Comparison of ENCODE assay signal across 8 mouse cellular contexts in genomic region chr2:158613541-158614417, GRCm38 (mm10). TPM values are rescaled to one million over a fixed set of nuclear protein-coding genes. Genes with fewer than 3 reads are reported as not detected.
A peak's percentile ranks its signal among the peaks of the same experiment; 100 is the strongest.
DNase-seq lines count a peak whose midpoint lies in the region; ATAC-seq lines count a peak whose summit lies in the region.

No protein-coding gene starts in this region.

- 4% methylated on average over 53 of the region's 53 CpGs for WGBS in hindbrain, embryonic 14.5 days
- 4% methylated on average over 53 of the region's 53 CpGs for WGBS in midbrain, embryonic 12.5 days

- peak overlapping the region; percentile 97 for H3K27ac ChIP-seq in hindbrain, embryonic 14.5 days
- H3K27ac ChIP-seq in midbrain, embryonic 12.5 days (replicated peaks) = peak overlapping the region; percentile 49; the same call in 1 of the 2 replicates

- ATAC-seq in erythroblast, adult 5-6 weeks (replicated peaks; ENCODE audit: low FRiP score, poor library complexity, severe bottlenecking) = peak; percentile 69
- no peak for ATAC-seq in hindbrain, embryonic 14.5 days (ENCODE audit: low FRiP score)
- 0 out of 2 replicates have a peak, but pooled peaks have one; percentile 17 for ATAC-seq in midbrain, embryonic 12.5 days (ENCODE audit: low FRiP score, low read depth)

- peak overlapping the region; percentile 54 for H3K4me3 ChIP-seq in hindbrain, embryonic 14.5 days (replicated peaks; ENCODE audit: low read length)
- peak overlapping the region; percentile 46 for H3K4me3 ChIP-seq in midbrain, embryonic 12.5 days

- H3K4me1 ChIP-seq in hindbrain, embryonic 14.5 days (replicated peaks; ENCODE audit: control insufficient read depth, insufficient read depth, low read length) = peaks cover 11% of the 10 kb centered on the region; the same call in 1 of the 2 replicates
- peaks cover 32% of the 10 kb centered on the region for H3K4me1 ChIP-seq in midbrain, embryonic 12.5 days

- H3K4me2 ChIP-seq in hindbrain, embryonic 14.5 days (replicated peaks) = peak overlapping the region; percentile 66
- H3K4me2 ChIP-seq in midbrain, embryonic 12.5 days (replicated peaks) = peak overlapping the region; percentile 36

- H3K36me3 ChIP-seq in hindbrain, embryonic 14.5 days (replicated peaks; ENCODE audit: control insufficient read depth, insufficient read depth) = 0 out of 2 replicates have a peak, but pooled peaks cover 7% of the 10 kb centered on the region
- H3K36me3 ChIP-seq in midbrain, embryonic 12.5 days = no peaks in the 10 kb centered on the region

- H3K9ac ChIP-seq in hindbrain, embryonic 14.5 days = peak overlapping the region; percentile 89
- H3K9ac ChIP-seq in midbrain, embryonic 12.5 days (replicated peaks) = 0 out of 2 replicates have a peak overlapping the region, but pooled peaks have one; percentile 68

- intact Hi-C loops in left cerebral cortex, postnatal 4 days (cut with DNase I) = loop anchor here (5.0 kb wide), 1 partner anchor 61 kb away; no protein-coding TSS in a partner anchor

- H3K27me3 ChIP-seq in hindbrain, embryonic 14.5 days (ENCODE audit: control insufficient read depth, insufficient read depth, low read length) = peaks cover 93% of the 10 kb centered on the region
- H3K27me3 ChIP-seq in midbrain, embryonic 12.5 days = peaks cover 100% of the 10 kb centered on the region

- peak; percentile 30 to 74 for DNase-seq in adrenal gland, adult (ENCODE audit: inconsistent age in 2 of 2, low spot score in 1 of 2)
- DNase-seq in adrenal gland, postnatal 25 days = no peak
- DNase-seq in adrenal gland, postnatal 4 days (ENCODE audit: low spot score in 2 of 2) = peak; percentile 13 to 26
- peak; percentile 87 for DNase-seq in hindbrain, embryonic 14.5 days (ENCODE audit: low spot score)
- DNase-seq in left cerebral cortex, postnatal 4 days = peak; percentile 77
- peak; percentile 50 for DNase-seq in spleen, adult 12 weeks (ENCODE audit: low spot score)

- no peaks in the 10 kb centered on the region for H3K9me3 ChIP-seq in hindbrain, embryonic 14.5 days (ENCODE audit: control insufficient read depth, low read length)
- H3K9me3 ChIP-seq in midbrain, embryonic 12.5 days = no peaks in the 10 kb centered on the region

RNA-seq across cellular contexts. Expression of gene Slc32a1, which starts 3.2 kb away (rescaled TPM):
- not detected in 2 replicates for total RNA-seq in adrenal gland, postnatal 25 days (2021)
- total RNA-seq in adrenal gland, postnatal 4 days (2021) = under 1 TPM in 1 of 2 experiments, not detected in 1; 0.54 TPM
- total RNA-seq in erythroblast, adult 5-6 weeks (2015; ENCODE audit: low replicate concordance) = not detected in 2 replicates
- not detected in 2 replicates for total RNA-seq in erythroblast, adult 5-6 weeks (2017; ENCODE audit: low replicate concordance)
- polyA plus RNA-seq in hindbrain, embryonic 14.5 days (2014; fragmentation: Nextera tagmentation; extraction: Ambion mirVana) = 8.7 and 11.5 TPM in 2 replicates
- total RNA-seq in left cerebral cortex, postnatal 4 days (2021) = 10 to 100 TPM; 41.8 to 59.9 TPM
- 3.2 and 4.2 TPM in 2 replicates for polyA plus RNA-seq in midbrain, embryonic 12.5 days (2016; fragmentation: Nextera tagmentation; extraction: Ambion mirVana)

RNA-seq across cellular contexts. Expression of gene Actr5, which starts 10.9 kb away (rescaled TPM):
- total RNA-seq in adrenal gland, postnatal 25 days (2021) = 9.9 and 14.8 TPM in 2 replicates
- total RNA-seq in adrenal gland, postnatal 4 days (2021) = 10 to 100 TPM; 17.1 to 18.2 TPM
- total RNA-seq in erythroblast, adult 5-6 weeks (2015; ENCODE audit: low replicate concordance) = 3.1 and 6.5 TPM in 2 replicates
- total RNA-seq in erythroblast, adult 5-6 weeks (2017; ENCODE audit: low replicate concordance) = 4.0 and 7.4 TPM in 2 replicates
- 14.6 TPM in 2 replicates for polyA plus RNA-seq in hindbrain, embryonic 14.5 days (2014; fragmentation: Nextera tagmentation; extraction: Ambion mirVana)
- 10 to 100 TPM; 14.3 to 15.5 TPM for total RNA-seq in left cerebral cortex, postnatal 4 days (2021)
- polyA plus RNA-seq in midbrain, embryonic 12.5 days (2016; fragmentation: Nextera tagmentation; extraction: Ambion mirVana) = 21.7 and 23.7 TPM in 2 replicates

RNA-seq across cellular contexts. Expression of gene Ppp1r16b, which starts 51.4 kb away (rescaled TPM):
- total RNA-seq in adrenal gland, postnatal 25 days (2021) = 15.8 and 19.0 TPM in 2 replicates
- 10 to 100 TPM; 15.7 to 16.9 TPM for total RNA-seq in adrenal gland, postnatal 4 days (2021)
- total RNA-seq in erythroblast, adult 5-6 weeks (2015; ENCODE audit: low replicate concordance) = not detected in 2 replicates
- total RNA-seq in erythroblast, adult 5-6 weeks (2017; ENCODE audit: low replicate concordance) = 0.14 TPM in 1 of 2 replicates, not detected in the other
- polyA plus RNA-seq in hindbrain, embryonic 14.5 days (2014; fragmentation: Nextera tagmentation; extraction: Ambion mirVana) = 20.0 and 20.8 TPM in 2 replicates
- 10 to 100 TPM; 50.2 to 51.0 TPM for total RNA-seq in left cerebral cortex, postnatal 4 days (2021)
- polyA plus RNA-seq in midbrain, embryonic 12.5 days (2016; fragmentation: Nextera tagmentation; extraction: Ambion mirVana) = 3.5 and 4.2 TPM in 2 replicates

Comparison
In these comparisons a context has a peak if more than half of its experiments do, and no peak if none do; other contexts are left out.
1. RNA of gene Slc32a1, which starts 3.2 kb away (total RNA-seq): 41.8 to 59.9 TPM in left cerebral cortex, postnatal 4 days; 0.54 TPM in adrenal gland, postnatal 4 days, not detected in adrenal gland, postnatal 25 days and not detected in erythroblast, adult 5-6 weeks; every median in the first group is over 10 times any median in the second.
2. RNA of gene Ppp1r16b, which starts 51.4 kb away (total RNA-seq): 50.2 to 51.0 TPM in left cerebral cortex, postnatal 4 days, 15.8 to 19.0 TPM in adrenal gland, postnatal 25 days and 15.7 to 16.9 TPM in adrenal gland, postnatal 4 days; 0.14 TPM in erythroblast, adult 5-6 weeks; every median in the first group is over 10 times any median in the second.